Mouse (Mus musculus): ENCODE results near the gene Bhlha15.

Gene Bhlha15

DNA sequence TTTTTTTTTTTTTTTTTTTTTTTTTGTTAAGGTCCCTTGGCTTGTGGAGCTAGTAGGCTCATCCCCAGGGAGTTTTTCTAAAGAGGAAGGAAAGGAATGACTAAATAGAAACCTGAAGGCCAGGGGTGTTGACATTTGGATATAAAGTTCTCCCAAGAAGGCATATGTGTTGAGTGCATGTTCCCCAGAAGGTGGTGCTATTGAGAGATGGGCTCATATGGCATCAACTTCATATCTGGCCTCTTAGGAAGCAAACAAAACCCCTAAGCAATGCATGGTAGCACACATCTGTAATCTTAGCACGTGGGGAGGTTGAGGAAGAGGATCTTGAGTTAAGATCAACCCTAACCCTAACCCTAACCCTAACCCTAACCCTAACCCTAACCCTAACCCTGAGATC is 41.3 kb downstream of the Bhlha15 start:
- DNase-seq (ENCODE audit: low spot score in 2 of 2) = no peak

- DNase-seq (ENCODE audit: low spot score in 2 of 2) = no peak
Measured at GRCm38 (mm10) chr5:144232531-144232930, 42.4 kb downstream of the Bhlha15 start.

DNA sequence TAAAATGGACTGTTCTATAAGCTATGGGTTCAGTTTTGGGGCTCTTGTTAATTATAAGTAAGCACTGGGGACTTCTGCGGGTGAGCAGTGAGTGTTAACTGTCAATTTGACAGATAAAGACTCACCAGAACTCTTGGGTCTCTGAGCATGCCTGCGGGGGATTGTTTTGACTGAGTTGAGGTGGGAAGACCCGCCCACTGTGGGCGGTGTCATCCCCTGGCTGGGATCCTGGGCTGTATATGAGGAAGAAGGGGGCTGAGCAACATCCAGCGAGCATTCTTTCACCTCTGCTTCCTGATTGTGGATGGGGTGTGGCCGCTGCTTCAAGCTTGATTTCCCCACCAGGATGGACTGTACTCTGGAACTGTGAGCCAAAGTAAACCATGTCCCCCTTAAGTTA is 44.1 kb downstream of the Bhlha15 start:
- DNase-seq (ENCODE audit: low spot score in 2 of 2) = no peak

- DNase-seq (ENCODE audit: low spot score in 2 of 2) = no peak
Measured at GRCm38 (mm10) chr5:144234714-144235113, 44.6 kb downstream of the Bhlha15 start.

DNA sequence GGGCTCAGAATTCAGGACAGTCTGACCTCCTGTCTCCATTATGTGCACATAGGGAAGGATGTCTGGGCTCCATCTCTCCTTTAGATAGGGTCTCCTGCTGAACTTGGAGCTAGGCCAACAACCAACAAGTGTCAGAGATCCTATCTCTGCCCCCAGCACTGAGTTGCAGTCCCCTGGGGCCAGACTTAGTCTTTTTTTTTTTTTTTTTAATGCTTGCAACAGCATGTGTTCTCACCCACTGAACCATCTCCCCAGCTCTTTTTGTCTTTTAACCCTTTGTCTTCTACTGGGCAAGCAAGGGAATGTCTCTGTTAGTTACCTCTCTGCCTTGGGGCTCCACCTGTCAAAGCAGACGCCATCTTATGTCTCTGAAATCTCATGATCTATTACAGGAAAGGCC is 48.9 kb downstream of the Bhlha15 start:
- no peak for DNase-seq (ENCODE audit: low spot score in 2 of 2)
